Mouse (Mus musculus) layer of hippocampus, adult 8-10 months (tissue): Measurements from ENCODE around the gene Mapkap1. TPM values are rescaled to one million over a fixed set of nuclear protein-coding genes. Genes with fewer than 3 reads are reported as not detected.

Experiments used
- total RNA-seq, 4 experiments: library from RNA; stranded (reverse); gene quantifications; 2 replicates each; pipeline ENCODE4 v1.2.4; 2022

Gene Mapkap1
- total RNA-seq, 4 experiments from 2014 or later = 63.0 to 71.6 (median 66.3) TPM

Other genes with a start within 250 kb of the Mapkap1 start
- gene Pbx3, start 33.6 kb upstream of the Mapkap1 start, total RNA-seq = 10 to 100 TPM in 1 of 4 experiments, 1 to 10 TPM in 3; 8.2 to 11.6 (median 8.7) TPM